Mouse (Mus musculus) liver, adult (tissue): ENCODE results near the gene Pla2g6.

Experiments
- GATA4 ChIP-seq: IDR thresholded peaks from 2 replicates; pipeline ENCODE4 v1.6.1; 2014; ENCODE audit warnings: mild to moderate bottlenecking, low read length; ENCODE audit not compliant: insufficient replicate concordance

The Pla2g6 gene

DNA sequence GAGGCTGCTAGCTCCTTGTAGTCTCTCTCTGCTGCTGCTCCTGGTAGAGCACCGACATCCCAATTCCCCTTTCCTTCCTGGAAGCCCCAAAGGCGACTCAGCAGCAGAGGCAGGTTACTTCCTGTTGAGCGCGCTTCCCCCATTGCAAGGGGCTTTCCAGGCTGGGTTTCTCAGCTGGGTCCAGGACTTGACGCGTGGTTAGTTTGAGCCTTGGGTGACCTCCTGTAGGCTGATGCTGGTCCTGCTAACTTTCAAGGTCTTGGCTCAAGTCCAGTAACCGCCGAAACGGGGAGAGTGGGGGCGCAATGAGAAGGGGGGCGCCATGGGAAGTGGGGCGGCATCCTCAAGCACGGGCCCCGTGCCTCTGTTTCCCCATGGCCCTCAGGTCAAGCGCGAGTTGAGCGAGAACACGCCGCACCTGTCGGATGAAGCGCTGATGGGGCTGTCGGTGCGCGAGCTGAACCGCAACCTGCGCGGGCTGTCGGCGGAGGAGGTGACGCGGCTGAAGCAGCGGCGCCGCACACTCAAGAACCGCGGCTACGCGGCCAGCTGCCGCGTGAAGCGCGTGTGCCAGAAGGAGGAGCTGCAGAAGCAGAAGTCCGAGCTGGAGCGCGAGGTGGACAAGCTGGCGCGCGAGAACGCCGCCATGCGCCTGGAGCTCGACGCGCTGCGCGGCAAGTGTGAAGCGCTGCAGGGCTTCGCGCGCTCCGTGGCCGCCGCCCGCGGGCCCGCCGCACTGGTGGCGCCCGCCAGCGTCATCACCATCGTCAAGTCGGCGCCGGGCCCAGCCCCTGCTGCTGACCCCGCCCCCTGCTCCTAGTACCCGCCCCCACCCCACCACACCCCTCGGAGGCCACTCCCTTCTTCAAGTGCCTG, 29.1 kb upstream of the Pla2g6 start:
- TF ChIP-seq GATA4: no peak

GRCm38 (mm10) chr15:79356481-79356880, 28.3 kb upstream of the Pla2g6 start:
- TF ChIP-seq GATA4: no peak

GRCm38 (mm10) chr15:79354619-79355018, 26.4 kb upstream of the Pla2g6 start:
- no peak for TF ChIP-seq GATA4

- no peak for TF ChIP-seq GATA4
Observed at GRCm38 (mm10) chr15:79353690-79354305, 25.6 kb upstream of the Pla2g6 start.

GRCm38 (mm10) chr15:79352479-79352878, 24.3 kb upstream of the Pla2g6 start:
- no peak for TF ChIP-seq GATA4

DNA sequence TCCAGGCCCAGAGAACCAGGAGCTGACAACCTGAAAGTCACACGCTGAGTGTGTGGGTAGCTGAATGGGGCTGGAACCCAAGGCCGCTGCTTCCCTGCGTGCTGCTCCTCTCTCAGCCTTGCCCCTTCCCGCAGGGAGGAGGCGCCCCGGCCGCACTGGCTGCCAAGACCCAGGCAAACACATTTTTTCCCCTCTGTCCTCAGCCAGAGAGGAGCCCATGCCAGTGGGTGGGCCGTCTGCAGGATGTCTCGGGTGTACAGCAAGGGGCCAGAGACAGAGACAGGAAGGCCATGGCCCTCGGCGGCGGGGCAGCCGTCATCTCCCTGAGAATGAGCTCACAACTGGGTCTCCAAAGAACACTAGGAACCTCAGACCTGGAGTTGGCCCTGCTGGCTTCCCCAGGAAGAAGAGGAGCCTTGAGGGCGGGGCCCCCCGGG, 23.2 kb upstream of the Pla2g6 start:
- TF ChIP-seq GATA4: no peak

GRCm38 (mm10) chr15:79350866-79351265, 22.7 kb upstream of the Pla2g6 start:
- TF ChIP-seq GATA4: no peak

- TF ChIP-seq GATA4: no peak
Observed at GRCm38 (mm10) chr15:79348651-79349050, 20.5 kb upstream of the Pla2g6 start.

DNA sequence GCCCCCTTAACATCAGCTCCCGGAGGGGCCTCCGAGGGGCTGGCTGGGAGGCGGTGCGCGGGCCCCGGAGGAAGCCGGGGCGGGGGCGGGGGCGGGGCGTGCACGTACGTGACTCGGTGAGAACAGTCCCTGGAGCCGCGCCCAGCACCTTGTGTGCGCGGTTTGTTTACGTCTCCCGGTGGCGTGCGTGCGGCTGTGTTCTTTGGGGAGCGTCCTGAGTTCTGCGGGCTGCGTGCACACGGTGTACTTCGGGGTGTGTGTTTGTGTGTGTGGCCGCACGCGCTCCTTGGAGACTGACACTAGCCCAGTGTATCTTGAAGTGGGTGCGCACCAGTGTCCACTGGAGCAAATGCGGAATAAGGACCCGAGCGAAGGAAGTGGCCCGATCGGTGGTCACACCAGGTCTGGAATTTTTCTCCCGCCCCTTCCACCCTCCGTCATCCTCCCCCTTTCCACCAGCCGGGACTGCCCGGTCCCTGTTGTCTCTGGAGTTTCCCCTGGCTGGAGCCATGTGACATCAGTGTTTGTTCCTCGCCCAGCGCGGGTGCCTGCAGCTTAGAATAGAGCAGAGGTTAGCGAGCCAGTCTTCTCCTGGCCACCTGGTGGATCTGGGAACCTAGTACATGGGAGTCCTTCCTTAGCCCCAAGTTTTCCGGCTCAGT, 19.8 kb upstream of the Pla2g6 start:
- TF ChIP-seq GATA4: no peak

GRCm38 (mm10) chr15:79347165-79347844, 19.1 kb upstream of the Pla2g6 start:
- TF ChIP-seq GATA4: no peak

DNA sequence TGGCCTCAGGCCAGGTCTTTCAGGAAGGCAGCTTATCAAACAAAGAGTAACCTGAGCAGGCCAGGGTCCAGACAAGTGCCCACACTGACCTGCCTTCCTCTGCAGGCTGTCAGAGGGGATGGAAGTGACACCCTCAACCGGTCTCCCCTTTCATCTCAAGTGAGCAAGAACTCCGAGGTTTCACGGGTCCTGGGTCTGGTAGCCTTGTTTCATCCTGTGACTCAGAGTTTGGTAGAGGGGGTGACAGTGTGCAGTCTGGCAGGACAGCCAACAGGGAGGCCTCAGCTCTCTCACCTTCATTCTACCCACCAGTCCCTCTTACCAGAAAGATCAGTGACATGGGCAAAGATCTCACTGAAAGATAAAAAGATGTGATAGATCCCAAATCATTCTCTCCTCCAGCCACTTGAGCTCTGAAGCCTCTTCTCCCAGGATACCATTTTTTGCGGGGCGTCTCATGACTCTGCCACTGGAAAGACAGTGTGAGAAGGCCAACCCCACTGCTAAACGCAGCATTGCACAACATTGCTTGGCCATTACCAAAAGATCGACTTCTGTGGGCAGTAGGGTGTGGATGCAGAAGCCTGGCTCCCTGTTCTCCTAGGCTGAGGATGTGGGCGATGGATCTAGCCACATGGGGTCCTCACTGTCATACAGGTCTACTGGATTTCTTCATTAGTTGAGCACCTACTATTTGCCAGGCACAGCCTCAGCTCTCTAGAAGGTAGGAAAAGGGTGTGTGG, 18.0 kb upstream of the Pla2g6 start, which contains the start of gene Maff:
Gene Maff, plus strand, starts transcription at position 571 of the 743 bp plus-strand sequence.
- no peak for TF ChIP-seq GATA4

DNA sequence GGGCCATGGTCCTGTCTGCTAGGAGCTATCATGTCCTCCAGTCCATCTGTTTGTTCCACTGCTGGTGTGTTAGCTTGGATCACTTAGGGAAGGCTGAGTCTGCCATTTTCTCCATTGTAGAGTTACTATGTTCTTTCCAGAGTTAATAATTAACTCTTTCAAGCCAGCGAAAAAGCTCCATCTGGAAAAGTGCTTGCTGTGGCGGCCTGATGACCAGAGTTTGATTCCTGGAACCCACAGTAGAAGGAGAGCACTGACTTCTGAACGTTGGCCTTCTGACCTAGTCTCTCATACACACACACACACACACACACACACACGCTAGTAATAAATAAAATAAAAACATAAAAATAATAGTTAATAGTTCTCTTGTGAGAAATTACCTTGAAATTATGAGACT, 16.4 kb upstream of the Pla2g6 start:
- no peak for TF ChIP-seq GATA4

GRCm38 (mm10) chr15:79342641-79343337, 14.6 kb upstream of the Pla2g6 start:
- TF ChIP-seq GATA4: no peak

- TF ChIP-seq GATA4: no peak
Observed at GRCm38 (mm10) chr15:79338978-79339377, 10.8 kb upstream of the Pla2g6 start.
